Mouse (Mus musculus) liver, adult 2 months (tissue): ENCODE results near the gene Ckmt2. TPM values are rescaled to one million over a fixed set of nuclear protein-coding genes. Genes with fewer than 3 reads are reported as not detected.

Experiments
- DNase-seq: peaks from one replicate; pipeline ENCODE4 v3.0.0-alpha.2; 2011; ENCODE audit warnings: low read depth, low spot score; ENCODE audit errors: extremely low read depth
- H3K27ac ChIP-seq: fragments of 200-500 bp; replicated peaks from 2 replicates; pipeline ENCODE4 v1.5.1; 2012; ENCODE audit warnings: low read depth, mild to moderate bottlenecking, control low read depth, inconsistent platforms, low read length; ENCODE audit not compliant: insufficient read depth
- H3K27me3 ChIP-seq: fragments of 200-500 bp; 2 replicates; pipeline ENCODE4 v1.6.1; 2012; ENCODE audit warnings: mild to moderate bottlenecking, moderate library complexity, low read length, inconsistent platforms; ENCODE audit not compliant: control insufficient read depth, insufficient read depth
- H3K36me3 ChIP-seq: fragments of 200-500 bp; 2 replicates; pipeline ENCODE4 v1.6.1; 2012; ENCODE audit warnings: low read length, inconsistent platforms; ENCODE audit not compliant: control insufficient read depth, insufficient read depth
- H3K4me1 ChIP-seq: fragments of 200-500 bp; 2 replicates; pipeline ENCODE4 v1.6.1; 2011; ENCODE audit warnings: low read length; ENCODE audit not compliant: control insufficient read depth, insufficient read depth
- H3K4me3 ChIP-seq: fragments of 200-500 bp; 2 replicates; pipeline ENCODE4 v1.5.1; 2011; ENCODE audit warnings: low read depth, mild to moderate bottlenecking, control low read depth, low read length, moderate library complexity; ENCODE audit not compliant: insufficient read depth
- H3K79me2 ChIP-seq: fragments of 200-500 bp; 2 replicates; pipeline ENCODE4 v1.6.1; 2012; ENCODE audit warnings: inconsistent platforms, mild to moderate bottlenecking, low read length, moderate library complexity; ENCODE audit not compliant: control insufficient read depth, insufficient read depth
- H3K9ac ChIP-seq: fragments of 200-500 bp; 2 replicates; pipeline ENCODE4 v1.6.1; 2012; ENCODE audit warnings: low read depth, mild to moderate bottlenecking, control low read depth, inconsistent platforms, low read length
- CTCF ChIP-seq: fragments of 200-500 bp; IDR thresholded peaks from 2 replicates; pipeline ENCODE4 v1.5.1; 2011; ENCODE audit warnings: low read depth, low read length, control low read depth
- POLR2A ChIP-seq: fragments of 200-500 bp; IDR thresholded peaks from 2 replicates; pipeline ENCODE4 v1.6.1; 2011; ENCODE audit warnings: low read length, control low read depth; ENCODE audit not compliant: insufficient read depth; ENCODE audit errors: extremely low read depth
- WGBS: fragments of 180-500 bp; shearing (Covaris S2); methylation state at CpG from one replicate; pipeline ENCODE4 v1.1.7; 2018; 5-methylcytosine and 5-hydroxymethylcytosine counted together
- polyA plus RNA-seq: library from polyadenylated mRNA; depleted of rRNA; stranded (reverse); fragments of >200 nt; gene quantifications from 2 replicates; pipeline ENCODE4 v1.2.3, GENCODE M21; 2012
- total RNA-seq: library from RNA; depleted of rRNA; stranded (reverse); fragments of >200 nt; gene quantifications from 2 replicates; pipeline ENCODE4 v1.2.3, GENCODE M21; 2014

The Ckmt2 gene
- total and polyA plus RNA-seq, 2 experiments = 3.4 TPM; not detected in 1

GRCm38 (mm10) chr13:91857427-91857826, 19.3 kb downstream of the Ckmt2 start:
- Histone ChIP-seq H3K27ac (no peak overlapping the region), H3K4me1 (no peaks in the 10 kb centered on the region), H3K4me3 (no peak overlapping the region), H3K9ac (no peak overlapping the region), H3K36me3 (no peaks in the 10 kb centered on the region), H3K79me2 (no peaks in the 10 kb centered on the region), H3K27me3 (0 out of 2 replicates have a peak, but pooled peaks cover 3% of the 10 kb centered on the region)
- whole genome bisulfite sequencing = 72% methylated on average over 8 of the region's 8 CpGs
- DNase-seq = no peak
- TF ChIP-seq POLR2A = no peak

- WGBS = 75% methylated on average over 3 of the region's 3 CpGs
- Histone ChIP-seq H3K9ac (no peak overlapping the region), H3K27me3 (no peaks in the 10 kb centered on the region), H3K36me3 (no peaks in the 10 kb centered on the region), H3K27ac (no peak overlapping the region), H3K4me1 (no peaks in the 10 kb centered on the region), H3K4me3 (no peak overlapping the region), H3K79me2 (no peaks in the 10 kb centered on the region)
- DNase-seq = no peak
- TF ChIP-seq POLR2A (no peak), CTCF (no peak)
These were observed 22.3 kb downstream of the Ckmt2 start for GRCm38 (mm10) chr13:91854412-91854811.

GRCm38 (mm10) chr13:91827876-91828275, 48.8 kb downstream of the Ckmt2 start:
- no peak for DNase-seq
- no peaks in the 10 kb centered on the region for H3K4me1 ChIP-seq
- TF ChIP-seq POLR2A = no peak
- no peak for TF ChIP-seq CTCF

GRCm38 (mm10) chr13:91826066-91826465, 50.6 kb downstream of the Ckmt2 start:
- Histone ChIP-seq H3K36me3 (no peaks in the 10 kb centered on the region), H3K4me3 (no peak overlapping the region), H3K4me1 (no peaks in the 10 kb centered on the region), H3K9ac (no peak overlapping the region), H3K27me3 (no peaks in the 10 kb centered on the region), H3K79me2 (no peaks in the 10 kb centered on the region), H3K27ac (no peak overlapping the region)
- WGBS = 93% methylated on average over 2 of the region's 2 CpGs
- peak; percentile 34 for DNase-seq
- TF ChIP-seq POLR2A (no peak), CTCF (no peak)

More at GRCm38 (mm10) chr13:91827876-91828275, 48.8 kb downstream of the Ckmt2 start:
- Histone ChIP-seq H3K36me3 (no peaks in the 10 kb centered on the region), H3K27me3 (no peaks in the 10 kb centered on the region), H3K27ac (no peak overlapping the region), H3K9ac (no peak overlapping the region), H3K79me2 (no peaks in the 10 kb centered on the region), H3K4me3 (no peak overlapping the region)

- Histone ChIP-seq H3K27me3 (no peaks in the 10 kb centered on the region), H3K4me1 (no peaks in the 10 kb centered on the region), H3K27ac (no peak overlapping the region), H3K79me2 (no peaks in the 10 kb centered on the region), H3K36me3 (no peaks in the 10 kb centered on the region), H3K4me3 (no peak overlapping the region), H3K9ac (no peak overlapping the region)
- TF ChIP-seq CTCF (no peak), POLR2A (no peak)
- no peak for DNase-seq
- 81% methylated on average over 4 of the region's 4 CpGs for WGBS
These were observed 51.7 kb downstream of the Ckmt2 start for GRCm38 (mm10) chr13:91824845-91825550.

- Histone ChIP-seq H3K27me3 (no peaks in the 10 kb centered on the region), H3K4me1 (no peaks in the 10 kb centered on the region), H3K9ac (no peak overlapping the region), H3K79me2 (no peaks in the 10 kb centered on the region), H3K4me3 (no peak overlapping the region), H3K36me3 (no peaks in the 10 kb centered on the region), H3K27ac (no peak overlapping the region)
- no peak for DNase-seq
- TF ChIP-seq CTCF (no peak), POLR2A (no peak)
- 79% methylated on average over 6 of the region's 6 CpGs for WGBS
These were observed 53.0 kb downstream of the Ckmt2 start for GRCm38 (mm10) chr13:91823735-91824134.
